ENCODE assay signal across 8 mouse cellular contexts in the genomic region with DNA sequence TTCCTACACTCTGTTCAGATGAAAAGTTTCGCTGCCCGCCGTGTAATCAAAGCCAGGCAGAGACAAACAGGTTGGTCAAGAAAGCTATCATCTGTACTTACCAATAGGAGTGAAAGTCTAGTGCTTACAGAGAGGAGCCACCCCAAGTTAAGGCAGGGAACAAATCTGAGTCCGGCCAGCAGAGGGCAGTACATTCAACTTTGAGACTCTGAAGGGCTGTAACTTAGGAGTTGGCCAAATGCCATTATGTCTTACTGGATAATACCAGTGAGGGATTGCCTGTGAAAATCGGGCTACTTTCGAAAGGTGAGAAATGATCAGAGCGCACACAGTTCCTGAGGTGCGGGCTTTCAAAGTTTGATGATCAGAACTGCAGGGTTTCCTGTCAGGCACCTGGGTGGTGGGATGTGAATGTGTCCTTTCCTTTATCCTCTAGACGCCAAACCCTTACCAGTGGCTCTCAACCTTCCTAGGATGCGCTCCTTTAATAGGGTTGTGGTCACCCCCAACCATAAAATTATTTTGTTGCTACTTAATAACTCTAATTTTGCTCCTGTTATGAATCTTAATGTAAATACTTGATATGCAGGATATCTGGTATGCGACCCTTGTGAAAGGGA. TPM values are rescaled to one million over a fixed set of nuclear protein-coding genes. Genes with fewer than 3 reads are reported as not detected.
DNase-seq lines count a peak whose midpoint lies in the region; ATAC-seq and TF ChIP-seq lines count a peak whose summit lies in the region.

No protein-coding gene starts in this region.

- no peaks in the 10 kb centered on the region for H3K9me3 ChIP-seq in limb, embryonic 14.5 days (ENCODE audit: control insufficient read depth, low read length)

- H3K36me3 ChIP-seq in limb, embryonic 14.5 days (ENCODE audit: control insufficient read depth, insufficient read depth, low read length): no peaks in the 10 kb centered on the region

- H3K4me1 ChIP-seq in limb, embryonic 14.5 days (ENCODE audit: control insufficient read depth, insufficient read depth, low read length): no peaks in the 10 kb centered on the region

- DNase-seq in urinary bladder, adult 18-20 months (ENCODE audit: low spot score in 2 of 2): peak; percentile 56 to 77
- DNase-seq in urinary bladder, postnatal 10 days (ENCODE audit: low spot score): no peak
- peak; percentile 79 for DNase-seq in embryo, embryonic 10 days (ENCODE audit: low spot score)
- DNase-seq in kidney, adult 8-10 months: peak; percentile 62 to 82
- DNase-seq in limb, embryonic 14.5 days (ENCODE audit: low spot score): peak; percentile 91
- peak; percentile 21 to 64 for DNase-seq in monocyte, adult 2 months (ENCODE audit: low read depth in 1 of 2, low spot score in 2 of 2)
- DNase-seq in spleen, postnatal 14 days (ENCODE audit: low spot score in 2 of 2): peak; percentile 51 to 71

- no peak overlapping the region for H3K9ac ChIP-seq in limb, embryonic 14.5 days (ENCODE audit: low read depth, low read length, severe bottlenecking)

- H3K4me2 ChIP-seq in limb, embryonic 14.5 days (replicated peaks; ENCODE audit: low read depth, low read length, severe bottlenecking): no peak overlapping the region

- H3K27me3 ChIP-seq in limb, embryonic 14.5 days (ENCODE audit: control insufficient read depth, insufficient read depth, low read length): no peaks in the 10 kb centered on the region

- WGBS in limb, embryonic 14.5 days: 54% methylated on average over 11 of the region's 11 CpGs

- H3K27ac ChIP-seq in limb, embryonic 14.5 days (replicated peaks; ENCODE audit: low read depth, low read length): no peak overlapping the region

- no peak for TF ChIP-seq POLR2A in limb, embryonic 14.5 days (IDR thresholded peaks at IDR 0.05; ENCODE audit: borderline replicate concordance, extremely low read depth, insufficient read depth, insufficient read length)

- no peak overlapping the region for H3K4me3 ChIP-seq in limb, embryonic 14.5 days (replicated peaks; ENCODE audit: low read length)

- ATAC-seq in granulocyte monocyte progenitor cell, adult 5-6 weeks (replicated peaks; ENCODE audit: poor library complexity, severe bottlenecking): peak; percentile 77
- peak; percentile 41; the same call in 1 of the 2 replicates for ATAC-seq in limb, embryonic 14.5 days (ENCODE audit: low FRiP score, low read depth)

RNA-seq across cellular contexts. Expression of a gene that starts 15.8 kb away (rescaled TPM):
- total RNA-seq in granulocyte monocyte progenitor cell, adult 5-6 weeks (2014; fragmentation: Nextera tagmentation): 15.0 and 17.3 TPM in 2 replicates
- 12.7 and 14.3 TPM in 2 replicates for total RNA-seq in granulocyte monocyte progenitor cell, adult 5-6 weeks (2017)
- polyA plus RNA-seq in limb, embryonic 14.5 days (2012; rRNA removed): 14.8 and 15.1 TPM in 2 replicates
- polyA plus RNA-seq in limb, embryonic 14.5 days (2014; fragmentation: Nextera tagmentation; extraction: Ambion mirVana): 18.8 and 19.9 TPM in 2 replicates
